Mouse (Mus musculus) layer of hippocampus, postnatal 10 days (tissue): ENCODE measurements around the gene Cadps. TPM values are rescaled to one million over a fixed set of nuclear protein-coding genes. Genes with fewer than 3 reads are reported as not detected.

Experiments used
- DNase-seq, 2 experiments: peaks; one replicate each; pipeline ENCODE4 v3.0.0; 2021; ENCODE audit warnings: low spot score in 2 of 2
- total RNA-seq, 2 experiments: library from RNA; stranded (reverse); gene quantifications; 2 replicates each; pipeline ENCODE4 v1.2.3; 2021

Cadps gene
- total RNA-seq, 2 experiments from 2014 or later, result 239 to 248 TPM

DNA sequence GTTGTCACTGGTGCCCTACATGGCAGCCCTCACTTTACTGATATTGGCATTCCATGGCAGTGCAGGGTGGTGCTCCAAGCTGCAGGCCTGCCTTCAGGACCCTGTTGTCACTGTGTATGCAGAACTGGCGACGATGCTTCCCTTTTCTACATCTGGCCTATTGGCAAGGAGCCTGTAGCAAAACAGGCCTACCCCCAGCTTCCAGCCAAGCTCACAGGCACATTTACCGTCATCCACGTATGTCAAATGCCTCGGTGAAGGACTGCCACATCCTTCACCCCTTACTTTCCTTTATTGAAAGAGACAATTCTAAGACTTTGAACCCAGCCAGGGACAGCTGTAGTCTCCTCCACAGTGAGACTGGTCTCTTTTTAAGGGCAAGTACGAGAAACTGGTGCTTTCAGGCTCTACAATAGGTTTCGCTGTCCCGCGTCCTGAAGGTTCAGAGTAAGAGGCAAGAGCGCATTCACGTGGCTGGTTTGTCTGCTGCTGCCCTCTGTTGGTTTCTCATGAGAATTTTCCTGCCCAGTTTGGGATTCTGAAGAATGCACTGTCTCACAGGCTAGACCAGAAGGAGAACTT, 292.8 kb downstream of the Cadps start:
- peak; percentile 54 to 68 for DNase-seq

DNA sequence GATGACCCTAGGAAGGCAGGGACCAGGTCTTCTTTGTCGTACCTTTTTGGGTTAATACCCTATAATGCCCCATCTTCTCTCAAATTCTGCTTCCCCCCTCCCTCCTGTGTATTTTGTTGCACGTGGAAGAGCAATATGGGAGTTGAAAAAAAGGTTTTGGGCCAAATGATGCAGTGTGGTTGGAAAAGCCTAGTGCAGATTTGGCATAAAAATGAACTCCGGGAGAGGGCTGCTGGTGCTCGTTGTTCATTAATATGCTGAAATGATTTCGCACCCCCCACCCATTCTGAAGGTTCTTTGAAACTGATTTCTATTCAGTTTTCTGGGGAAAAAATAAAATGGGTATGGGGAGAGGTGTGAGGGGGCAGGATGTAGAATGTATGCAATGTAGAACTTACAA, 295.6 kb downstream of the Cadps start:
- DNase-seq, result peak in 1 of 2 experiments; percentile 26

DNA sequence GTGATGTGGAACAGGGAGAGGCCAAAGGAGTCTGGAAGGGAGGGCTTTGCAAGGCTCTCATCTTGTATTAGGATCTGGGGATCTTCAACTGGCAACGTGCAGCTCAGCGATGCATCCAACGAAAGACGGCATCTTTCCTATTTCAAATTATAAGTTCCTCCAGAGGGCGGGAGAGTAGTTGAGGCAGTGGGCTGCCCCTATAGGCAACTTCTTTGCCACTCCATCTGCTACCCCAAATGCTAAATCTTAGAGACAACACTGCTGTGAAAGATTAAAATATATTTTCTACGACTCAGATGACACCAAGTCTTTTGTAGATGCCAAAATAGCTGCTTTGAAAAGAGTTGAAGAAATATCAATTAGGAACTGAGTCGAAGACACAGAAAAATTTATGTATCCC, 315.9 kb downstream of the Cadps start:
- DNase-seq, result no peak

- DNase-seq, result no peak
These were observed 318.5 kb downstream of the Cadps start for GRCm38 (mm10) chr14:12504191-12504947.

DNA sequence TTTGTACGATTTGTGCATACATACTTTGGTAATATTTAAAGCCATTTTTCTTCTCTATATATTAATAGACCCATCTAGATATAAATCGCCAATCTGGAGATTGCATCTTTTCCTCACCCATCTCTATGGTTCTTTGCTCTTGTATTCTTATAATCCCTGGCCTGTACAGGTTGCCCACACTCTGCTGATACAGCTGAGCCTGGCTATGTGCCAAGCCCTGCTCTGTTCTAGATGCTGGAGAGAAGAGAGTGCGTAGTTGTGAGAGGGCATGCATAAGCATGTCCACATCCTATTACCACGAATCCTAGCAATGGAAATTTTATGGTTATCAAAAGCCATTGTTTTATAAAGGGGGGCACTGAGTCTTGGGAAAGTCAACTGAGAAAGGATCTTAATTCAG, 360.7 kb downstream of the Cadps start:
- DNase-seq, result no peak

GRCm38 (mm10) chr14:12459700-12460099, 363.2 kb downstream of the Cadps start:
- DNase-seq, result peak; percentile 30 to 43

DNA sequence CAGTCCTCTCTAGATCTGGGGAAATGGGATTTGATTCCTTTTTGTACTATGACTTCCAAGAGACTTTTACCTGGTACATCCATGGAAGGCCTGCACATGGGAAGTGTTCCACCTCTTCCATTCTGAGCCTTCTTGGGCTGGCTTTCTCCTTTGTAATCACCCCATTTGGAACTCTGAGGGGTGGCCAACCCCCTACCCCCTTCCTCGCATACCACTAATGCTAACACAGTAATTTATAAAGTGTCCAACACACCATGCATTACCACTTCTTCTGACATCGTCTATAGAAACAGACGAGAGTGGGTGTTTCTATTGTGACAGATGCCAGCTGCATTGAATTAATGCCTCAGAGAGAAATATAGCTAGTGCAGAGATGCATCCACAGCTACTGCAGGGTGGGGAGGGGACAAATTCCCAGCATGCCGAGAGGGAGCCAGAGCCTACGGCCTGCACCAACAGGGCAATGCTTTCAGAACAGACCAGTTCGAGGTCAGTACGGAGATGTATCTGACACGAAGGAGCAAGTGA, 367.8 kb downstream of the Cadps start:
- no peak for DNase-seq

- no peak for DNase-seq
These were observed 372.1 kb downstream of the Cadps start for GRCm38 (mm10) chr14:12450807-12451206.

GRCm38 (mm10) chr14:12448883-12449282, 374.0 kb downstream of the Cadps start:
- DNase-seq, result no peak

GRCm38 (mm10) chr14:12441019-12441418, 381.9 kb downstream of the Cadps start:
- DNase-seq, result no peak

GRCm38 (mm10) chr14:12437976-12438375, 384.9 kb downstream of the Cadps start:
- no peak for DNase-seq

DNA sequence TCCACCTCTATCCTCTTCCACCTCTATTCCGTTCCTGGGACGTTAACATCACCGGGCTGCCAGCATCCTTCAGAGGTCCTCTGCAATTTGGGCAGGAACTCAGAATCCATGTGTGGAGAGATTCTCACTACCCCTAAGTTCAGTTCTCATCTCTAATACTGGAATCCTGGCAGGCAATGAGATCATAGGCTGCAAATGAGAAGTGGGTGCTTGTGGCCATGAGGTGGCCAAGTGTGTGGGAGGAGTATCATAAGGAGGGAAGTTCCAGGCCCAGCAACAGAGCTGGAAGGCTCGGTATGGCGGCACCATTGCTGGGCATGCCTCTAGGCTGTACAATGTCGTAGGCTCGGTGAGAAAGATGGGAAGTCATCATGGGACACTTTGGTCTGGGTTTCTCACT, 385.5 kb downstream of the Cadps start:
- DNase-seq, result no peak

- DNase-seq, result peak in 1 of 2 experiments; percentile 27
These were observed 385.9 kb downstream of the Cadps start for GRCm38 (mm10) chr14:12436903-12437368.

DNA sequence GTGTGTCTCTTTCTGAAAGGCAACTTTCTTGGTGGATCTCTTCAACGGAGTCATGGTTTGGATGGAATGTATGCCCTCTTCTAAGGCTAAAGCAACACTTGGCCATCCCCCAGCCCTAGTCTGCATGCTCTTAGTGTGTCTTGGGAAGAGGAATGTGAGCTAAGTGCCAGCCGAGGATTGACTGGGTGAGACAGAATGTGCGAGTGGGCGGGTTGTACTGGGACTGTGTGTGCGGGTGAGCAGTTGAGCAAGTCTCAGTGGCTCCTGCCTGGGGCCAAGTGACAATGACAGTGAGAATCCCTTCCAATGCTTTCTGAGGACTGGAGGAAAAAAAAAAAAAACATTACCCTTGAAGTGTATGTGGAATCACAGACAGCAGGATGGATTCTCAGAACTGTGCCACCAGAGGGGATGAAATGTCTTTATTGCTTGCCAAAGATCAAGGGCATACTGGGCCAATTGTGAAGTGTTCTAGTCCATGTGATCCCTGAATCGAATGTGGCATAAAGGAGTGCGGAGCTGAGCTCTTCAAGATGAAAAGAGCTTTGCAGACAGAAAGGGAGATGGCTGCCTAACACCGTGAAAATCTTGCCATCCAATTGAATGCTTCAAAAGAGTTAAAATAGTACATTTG, 394.7 kb downstream of the Cadps start:
- no peak for DNase-seq

- no peak for DNase-seq
These were observed 397.6 kb downstream of the Cadps start for GRCm38 (mm10) chr14:12425311-12425710.

DNA sequence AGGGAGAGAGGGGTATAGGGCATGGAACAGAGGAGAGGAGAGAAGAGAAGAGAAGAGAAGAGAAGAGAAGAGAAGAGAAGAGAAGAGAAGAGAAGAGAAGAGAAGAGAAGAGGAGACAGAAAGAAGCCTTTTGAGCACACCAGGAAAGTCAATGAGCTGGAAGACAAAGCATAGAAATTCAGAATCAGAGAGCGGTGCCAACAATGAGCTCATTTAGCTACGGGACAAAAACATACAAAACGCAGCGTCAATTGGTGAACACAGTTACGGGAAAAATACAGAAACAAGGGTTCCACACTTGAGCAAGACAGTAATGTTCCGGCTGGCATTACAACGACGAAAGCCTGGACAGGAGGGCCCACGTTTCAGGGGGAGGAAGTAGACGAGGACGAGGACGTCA, 412.6 kb downstream of the Cadps start:
- DNase-seq, result no peak

DNA sequence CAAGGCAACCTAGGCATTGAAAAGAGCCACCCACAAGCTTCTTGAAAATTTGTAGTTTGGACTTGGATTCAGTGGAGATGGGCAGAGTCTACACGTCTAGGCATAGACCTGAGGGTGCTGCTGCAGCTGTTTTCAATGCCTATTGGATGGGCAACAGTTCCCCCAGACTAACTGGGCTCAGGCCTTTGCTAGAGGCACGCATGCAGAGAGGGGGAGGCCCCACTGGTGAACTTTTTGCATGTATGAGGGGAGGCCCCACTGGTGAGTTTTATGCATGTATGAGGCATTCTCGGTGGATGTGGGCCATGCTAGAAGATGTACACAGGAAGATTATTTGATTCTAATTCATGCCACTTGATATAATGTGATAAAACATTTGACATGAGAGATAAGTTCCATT, 413.1 kb downstream of the Cadps start:
- no peak for DNase-seq

DNA sequence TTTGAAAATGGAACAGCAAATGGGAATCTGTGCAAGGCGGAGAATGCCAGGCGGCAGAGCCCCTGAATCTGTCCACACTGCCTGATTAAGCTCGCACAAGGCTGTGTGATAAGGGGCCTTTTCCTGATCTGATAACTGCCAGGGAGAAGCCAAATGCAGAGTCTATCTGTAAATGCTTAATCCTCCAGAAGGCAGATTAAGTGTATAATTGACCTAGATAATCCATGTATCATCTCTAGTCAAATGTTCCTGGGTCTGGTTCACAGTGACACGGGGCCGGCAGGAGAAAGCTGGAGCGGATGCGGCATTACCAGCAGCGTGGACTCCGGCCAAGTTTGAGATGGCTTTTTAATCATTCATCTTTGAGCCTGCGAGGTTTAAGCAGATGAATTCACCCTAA, 416.3 kb downstream of the Cadps start:
- DNase-seq, result no peak

DNA sequence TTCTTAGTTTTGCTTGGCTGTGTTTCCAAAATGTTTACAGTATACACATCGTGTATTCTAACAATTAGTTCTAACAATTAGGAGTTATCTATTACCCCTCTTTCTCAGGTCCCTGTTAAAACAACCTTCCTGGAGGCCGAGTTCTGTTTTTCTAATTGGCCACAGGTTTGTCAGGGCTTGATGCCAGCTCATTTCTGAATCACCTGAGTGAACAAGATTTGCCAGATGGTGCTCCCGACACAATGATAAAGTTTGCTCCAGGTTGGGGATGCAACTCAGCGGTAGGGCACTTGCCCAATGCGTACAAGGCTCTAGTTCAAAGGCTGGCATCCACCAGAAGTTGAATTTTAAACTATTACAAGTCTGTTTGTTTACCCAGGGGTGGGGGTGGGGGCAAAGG, 417.7 kb downstream of the Cadps start:
- no peak for DNase-seq

DNA sequence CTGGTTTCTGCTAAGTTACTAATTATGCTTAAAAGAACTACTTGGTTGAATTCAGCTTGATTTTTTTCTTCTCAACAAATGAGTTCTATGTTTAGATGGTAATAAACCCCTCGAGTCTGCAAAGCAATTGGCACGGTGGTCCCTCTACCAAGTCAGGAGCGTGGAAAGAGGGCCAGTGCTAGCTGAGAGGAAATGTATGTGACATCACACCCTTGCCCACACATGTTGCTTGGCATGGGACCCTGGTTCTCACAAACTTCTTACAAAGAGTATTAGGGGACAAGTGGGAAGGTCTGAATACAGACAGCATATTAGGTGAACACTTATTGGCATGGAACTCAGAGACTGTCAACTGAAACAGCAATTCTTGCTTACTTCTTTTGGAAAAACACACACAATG, 418.2 kb downstream of the Cadps start:
- DNase-seq, result no peak

DNA sequence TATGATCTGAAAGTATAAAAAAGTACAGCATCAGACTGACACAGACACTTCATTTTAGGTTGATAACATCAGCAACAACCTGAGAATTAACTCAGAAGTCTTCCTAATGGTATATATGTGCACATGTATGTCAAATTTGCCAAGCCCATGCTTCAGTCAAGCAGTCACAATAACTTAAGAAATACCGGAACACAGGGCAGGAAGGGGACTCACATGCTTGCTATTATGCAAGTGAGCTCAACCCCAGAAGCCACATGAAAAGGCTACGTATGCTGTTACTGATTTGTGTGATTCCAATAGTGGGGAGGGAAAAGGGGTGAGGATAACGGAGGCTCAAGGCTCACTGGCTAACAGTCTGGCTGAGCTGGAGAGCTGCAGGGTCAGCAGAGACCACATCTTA, 418.8 kb downstream of the Cadps start:
- no peak for DNase-seq

- no peak for DNase-seq
These were observed 422.8 kb downstream of the Cadps start for GRCm38 (mm10) chr14:12400116-12400515.
